Mouse (Mus musculus) liver, embryonic 14 days (tissue): ENCODE measurements around the gene Mettl24. TPM values are rescaled to one million over a fixed set of nuclear protein-coding genes. Genes with fewer than 3 reads are reported as not detected.

Experiments used
- polyA plus RNA-seq: library from polyadenylated mRNA; depleted of rRNA; stranded (reverse); fragments of >200 nt; gene quantifications from 2 replicates; pipeline ENCODE4 v1.2.3, GENCODE M21; 2012; rRNA removed

Mettl24 gene
- 0.20 and 0.23 TPM in 2 replicates for polyA plus RNA-seq

DNA sequence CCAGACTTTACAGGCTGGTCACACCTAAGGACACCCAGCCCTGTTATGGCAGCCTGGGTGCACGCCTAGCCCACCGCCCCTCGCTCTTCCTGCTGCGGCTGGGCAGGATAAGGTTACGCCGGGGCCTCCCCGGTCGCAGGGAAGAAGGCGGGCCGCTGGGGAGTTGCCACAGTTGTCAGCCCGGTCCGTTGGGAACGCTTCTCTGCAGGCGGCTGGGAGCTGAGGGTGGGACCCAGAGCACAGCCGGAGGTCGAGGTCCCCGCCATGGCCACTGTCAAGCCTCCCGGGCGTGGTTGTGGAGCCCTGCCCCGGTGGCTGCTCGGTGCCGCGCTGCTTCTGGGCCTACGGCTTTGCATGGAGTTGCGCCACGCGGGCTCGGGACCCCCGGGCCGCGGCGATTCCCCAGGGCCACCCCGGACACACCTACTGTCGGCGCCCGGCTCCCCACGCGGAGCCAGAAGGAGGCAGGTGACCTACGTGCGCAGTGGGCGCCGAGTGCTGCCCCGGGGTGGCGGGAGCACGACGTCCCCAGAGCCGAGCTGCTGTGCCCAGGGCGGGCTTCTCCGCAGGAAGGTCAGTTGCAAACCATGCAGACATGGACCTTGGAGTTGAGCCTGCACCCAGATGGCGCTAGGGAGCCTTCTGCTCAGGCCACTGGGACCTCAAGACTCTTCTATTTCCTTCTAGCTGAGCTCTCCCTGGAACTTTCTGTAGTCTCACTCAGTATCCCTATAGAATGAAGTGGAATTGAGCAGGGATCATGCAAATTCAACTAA, at the start of gene Mettl24:
Gene Mettl24 (plus strand): TSS at position 191 of the 776 bp plus-strand sequence.

Other genes starting within 250 kb of the Mettl24 start
- not detected in 2 replicates for gene Slc22a16, start 112.9 kb upstream of the Mettl24 start, polyA plus RNA-seq
- gene Ddo, start 53.3 kb upstream of the Mettl24 start, polyA plus RNA-seq: 0.01 TPM in 2 replicates
- gene Cdc40, start 200.0 kb downstream of the Mettl24 start, polyA plus RNA-seq: 9.3 and 10.0 TPM in 2 replicates
- gene Wasf1, start 200.2 kb downstream of the Mettl24 start, polyA plus RNA-seq: 0.53 and 0.55 TPM in 2 replicates